Mouse (Mus musculus): ENCODE measurements around the gene Gadd45gip1. TPM values are rescaled to one million over a fixed set of nuclear protein-coding genes. Genes with fewer than 3 reads are reported as not detected.

The Gadd45gip1 gene
- total RNA-seq, 1 experiment = 30.8 TPM

GRCm38 (mm10) chr8:84789855-84790486, 41.4 kb upstream of the Gadd45gip1 start:
- Histone ChIP-seq H3K4me3 (ENCODE audit: insufficient read depth in 1 of 2, low read depth in 1 of 2, low read length in 2 of 2, poor library complexity in 1 of 2, severe bottlenecking in 1 of 2) (no peak overlapping the region), H3K9me3 (ENCODE audit: control insufficient read depth, insufficient read depth, low read depth, low read length) (no peaks in the 10 kb centered on the region), H3K27ac (ENCODE audit: insufficient read depth, low read depth, low read length, poor library complexity, severe bottlenecking) (no peak overlapping the region), H3K9ac (ENCODE audit: insufficient read depth, low read depth, low read length, poor library complexity, severe bottlenecking) (no peak overlapping the region), H3K36me3 (ENCODE audit: control insufficient read depth, insufficient read depth, low read length, poor library complexity, severe bottlenecking) (no peaks in the 10 kb centered on the region), H3K4me1 (ENCODE audit: control insufficient read depth in 2 of 2, insufficient read depth in 2 of 2, low read length in 2 of 2, poor library complexity in 1 of 2) (peaks cover 0 to 3% of the 10 kb centered on the region in 2 experiments; a peak in 1 of 4 replicates)
- TF ChIP-seq HCFC1 (IDR thresholded peaks at IDR 0.05; ENCODE audit: borderline replicate concordance, insufficient read depth, low read length) = no peak
- no peak for TF ChIP-seq CHD2 (IDR thresholded peaks at IDR 0.05; ENCODE audit: low read depth, low read length)
- TF ChIP-seq MAFK (IDR thresholded peaks at IDR 0.05; ENCODE audit: insufficient read depth, low read depth, low read length) = no peak
- no peak for TF ChIP-seq ZNF384 (IDR thresholded peaks at IDR 0.05; ENCODE audit: low read depth, low read length)
- no peak for TF ChIP-seq ZC3H11A (IDR thresholded peaks at IDR 0.05; ENCODE audit: borderline replicate concordance, low read depth, low read length)
- DNase-seq (ENCODE audit: low read depth, low spot score) = no peak
- in situ Hi-C loops (cut with MboI; ENCODE audit: low sequenced_read_pairs in 2 of 2, unreplicated experiment in 2 of 2) = no loop called here

- Histone ChIP-seq H3K9ac (ENCODE audit: insufficient read depth, low read depth, low read length, poor library complexity, severe bottlenecking) (no peak overlapping the region), H3K27ac (ENCODE audit: insufficient read depth, low read depth, low read length, poor library complexity, severe bottlenecking) (no peak overlapping the region), H3K36me3 (ENCODE audit: control insufficient read depth, insufficient read depth, low read length, poor library complexity, severe bottlenecking) (no peaks in the 10 kb centered on the region), H3K4me3 (ENCODE audit: insufficient read depth in 1 of 2, low read depth in 1 of 2, low read length in 2 of 2, poor library complexity in 1 of 2, severe bottlenecking in 1 of 2) (no peak overlapping the region), H3K9me3 (ENCODE audit: control insufficient read depth, insufficient read depth, low read depth, low read length) (no peaks in the 10 kb centered on the region), H3K4me1 (ENCODE audit: control insufficient read depth in 2 of 2, insufficient read depth in 2 of 2, low read length in 2 of 2, poor library complexity in 1 of 2) (peaks cover 0 to 3% of the 10 kb centered on the region in 2 experiments; a peak in 1 of 4 replicates)
- TF ChIP-seq MAFK (IDR thresholded peaks at IDR 0.05; ENCODE audit: insufficient read depth, low read depth, low read length) (no peak), HCFC1 (IDR thresholded peaks at IDR 0.05; ENCODE audit: borderline replicate concordance, insufficient read depth, low read length) (no peak), ZNF384 (IDR thresholded peaks at IDR 0.05; ENCODE audit: low read depth, low read length) (no peak), CHD2 (IDR thresholded peaks at IDR 0.05; ENCODE audit: low read depth, low read length) (no peak), ZC3H11A (IDR thresholded peaks at IDR 0.05; ENCODE audit: borderline replicate concordance, low read depth, low read length) (no peak)
- DNase-seq (ENCODE audit: low read depth, low spot score) = no peak
- in situ Hi-C loops (cut with MboI; ENCODE audit: low sequenced_read_pairs in 2 of 2, unreplicated experiment in 2 of 2) = no loop called here
These were observed 40.8 kb upstream of the Gadd45gip1 start for GRCm38 (mm10) chr8:84790537-84790936.

DNA sequence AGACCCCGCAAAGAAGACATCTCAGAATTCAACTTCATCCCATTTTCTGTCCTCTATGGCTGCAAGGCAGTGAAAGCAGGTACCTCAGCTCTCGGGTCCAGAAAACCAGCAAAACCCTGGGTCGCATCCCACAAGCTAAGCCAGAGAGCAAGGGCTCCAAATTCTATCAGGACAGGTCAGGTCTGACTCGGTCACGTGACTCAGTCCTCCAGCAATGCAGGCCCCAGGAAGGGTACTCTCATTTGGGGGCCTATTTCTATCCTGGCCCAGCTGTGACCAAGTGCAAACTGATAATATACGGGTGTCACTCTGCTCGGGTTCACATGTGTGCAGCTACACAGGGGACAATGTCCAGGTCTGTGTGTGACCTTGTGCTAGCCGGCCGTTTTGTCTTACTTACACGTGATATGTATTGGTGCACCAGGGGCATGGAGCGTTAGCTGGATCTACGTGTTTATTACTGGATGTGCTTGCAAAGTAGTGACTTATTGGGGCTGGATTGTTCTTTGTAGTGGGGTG, 38.8 kb upstream of the Gadd45gip1 start:
- DNase-seq (ENCODE audit: low read depth, low spot score) = no peak
- in situ Hi-C loops (cut with MboI; ENCODE audit: low sequenced_read_pairs in 2 of 2, unreplicated experiment in 2 of 2) = no loop called here
- Histone ChIP-seq H3K9me3 (ENCODE audit: control insufficient read depth, insufficient read depth, low read depth, low read length) (no peaks in the 10 kb centered on the region), H3K36me3 (ENCODE audit: control insufficient read depth, insufficient read depth, low read length, poor library complexity, severe bottlenecking) (no peaks in the 10 kb centered on the region), H3K9ac (ENCODE audit: insufficient read depth, low read depth, low read length, poor library complexity, severe bottlenecking) (no peak overlapping the region), H3K4me3 (ENCODE audit: insufficient read depth in 1 of 2, low read depth in 1 of 2, low read length in 2 of 2, poor library complexity in 1 of 2, severe bottlenecking in 1 of 2) (no peak overlapping the region), H3K27ac (ENCODE audit: insufficient read depth, low read depth, low read length, poor library complexity, severe bottlenecking) (no peak overlapping the region), H3K4me1 (ENCODE audit: control insufficient read depth in 2 of 2, insufficient read depth in 2 of 2, low read length in 2 of 2, poor library complexity in 1 of 2) (no peaks in the 10 kb centered on the region)
- TF ChIP-seq CHD2 (IDR thresholded peaks at IDR 0.05; ENCODE audit: low read depth, low read length) (no peak), HCFC1 (IDR thresholded peaks at IDR 0.05; ENCODE audit: borderline replicate concordance, insufficient read depth, low read length) (no peak), ZNF384 (IDR thresholded peaks at IDR 0.05; ENCODE audit: low read depth, low read length) (no peak), MAFK (IDR thresholded peaks at IDR 0.05; ENCODE audit: insufficient read depth, low read depth, low read length) (no peak), ZC3H11A (IDR thresholded peaks at IDR 0.05; ENCODE audit: borderline replicate concordance, low read depth, low read length) (no peak)

DNA sequence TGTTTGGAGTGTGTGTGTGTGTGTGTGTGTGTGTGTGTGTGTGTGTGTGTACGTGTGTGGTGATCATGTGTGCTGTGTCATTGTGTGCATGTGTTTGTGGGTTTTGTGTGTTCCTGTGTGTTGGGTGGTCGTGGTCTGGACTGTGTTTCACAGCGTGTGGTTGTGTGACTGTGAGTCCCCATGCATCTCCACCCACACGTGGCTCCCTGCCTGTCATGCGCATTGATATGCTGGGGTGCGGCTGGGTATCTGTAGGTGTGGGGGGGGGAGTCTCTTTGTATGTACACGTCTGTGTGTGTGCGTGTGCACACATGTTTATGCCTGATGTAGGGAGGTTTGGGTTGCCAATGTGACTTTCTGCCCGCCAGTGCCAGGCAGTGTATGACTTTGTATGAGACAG, 38.2 kb upstream of the Gadd45gip1 start:
- no peaks in the 10 kb centered on the region for H3K36me3 ChIP-seq (ENCODE audit: control insufficient read depth, insufficient read depth, low read length, poor library complexity, severe bottlenecking)
- no peaks in the 10 kb centered on the region for H3K4me1 ChIP-seq (ENCODE audit: control insufficient read depth in 2 of 2, insufficient read depth in 2 of 2, low read length in 2 of 2, poor library complexity in 1 of 2)
- no peaks in the 10 kb centered on the region for H3K9me3 ChIP-seq (ENCODE audit: control insufficient read depth, insufficient read depth, low read depth, low read length)
- H3K9ac ChIP-seq (ENCODE audit: insufficient read depth, low read depth, low read length, poor library complexity, severe bottlenecking) = no peak overlapping the region
- in situ Hi-C loops (cut with MboI; ENCODE audit: low sequenced_read_pairs in 2 of 2, unreplicated experiment in 2 of 2) = no loop called here
- no peak overlapping the region for H3K27ac ChIP-seq (ENCODE audit: insufficient read depth, low read depth, low read length, poor library complexity, severe bottlenecking)
- H3K4me3 ChIP-seq (ENCODE audit: insufficient read depth in 1 of 2, low read depth in 1 of 2, low read length in 2 of 2, poor library complexity in 1 of 2, severe bottlenecking in 1 of 2) = no peak overlapping the region
- TF ChIP-seq HCFC1 (IDR thresholded peaks at IDR 0.05; ENCODE audit: borderline replicate concordance, insufficient read depth, low read length) (no peak), ZC3H11A (IDR thresholded peaks at IDR 0.05; ENCODE audit: borderline replicate concordance, low read depth, low read length) (no peak), ZNF384 (IDR thresholded peaks at IDR 0.05; ENCODE audit: low read depth, low read length) (no peak), MAFK (IDR thresholded peaks at IDR 0.05; ENCODE audit: insufficient read depth, low read depth, low read length) (no peak), CHD2 (IDR thresholded peaks at IDR 0.05; ENCODE audit: low read depth, low read length) (no peak)
- DNase-seq (ENCODE audit: low read depth, low spot score) = no peak
